Mouse (Mus musculus) lung, postnatal 4 days (tissue): ENCODE data around the gene Ocrl.

Source experiments
- DNase-seq, 2 experiments: peaks; one replicate each; pipeline ENCODE4 v3.0.0; 2021

Ocrl gene

GRCm38 (mm10) chrX:47912306-47912792, at the start of gene Ocrl:
Gene Ocrl, plus strand, starts transcription at chrX:47912387.
- peak; percentile 79 to 82 for DNase-seq

GRCm38 (mm10) chrX:47880052-47880451, 32.1 kb upstream of the Ocrl start:
- peak; percentile 38 to 61 for DNase-seq

GRCm38 (mm10) chrX:47882813-47883212, 29.4 kb upstream of the Ocrl start:
- no peak for DNase-seq

GRCm38 (mm10) chrX:47887401-47887800, 24.8 kb upstream of the Ocrl start:
- no peak for DNase-seq

GRCm38 (mm10) chrX:47891243-47891906, 20.8 kb upstream of the Ocrl start:
- DNase-seq, result no peak

- peak in 1 of 2 experiments; percentile 20 for DNase-seq
Measured at GRCm38 (mm10) chrX:47891907-47892430, 20.2 kb upstream of the Ocrl start.

- peak in 1 of 2 experiments; percentile 20 for DNase-seq
Measured at GRCm38 (mm10) chrX:47892431-47893024, 19.7 kb upstream of the Ocrl start, which contains the start of gene Smarca1. Gene Smarca1, minus strand, starts transcription at chrX:47892974.

- peak; percentile 22 to 30 for DNase-seq
Measured at GRCm38 (mm10) chrX:47912904-47913542, 836 bp downstream of the Ocrl start.

GRCm38 (mm10) chrX:47913543-47913938, 1.4 kb downstream of the Ocrl start:
- DNase-seq, result no peak

GRCm38 (mm10) chrX:47916831-47917230, 4.6 kb downstream of the Ocrl start:
- DNase-seq, result no peak

GRCm38 (mm10) chrX:47920541-47920940, 8.4 kb downstream of the Ocrl start:
- no peak for DNase-seq

GRCm38 (mm10) chrX:47927981-47928380, 15.8 kb downstream of the Ocrl start:
- no peak for DNase-seq

GRCm38 (mm10) chrX:47930449-47930848, 18.3 kb downstream of the Ocrl start:
- DNase-seq, result peak; percentile 35 to 54

- DNase-seq, result no peak
Measured at GRCm38 (mm10) chrX:47934352-47934751, 22.2 kb downstream of the Ocrl start.

GRCm38 (mm10) chrX:47936885-47937284, 24.7 kb downstream of the Ocrl start:
- DNase-seq, result no peak

- DNase-seq, result peak; percentile 23 to 46
Measured at GRCm38 (mm10) chrX:47937740-47938139, 25.6 kb downstream of the Ocrl start.

GRCm38 (mm10) chrX:47949729-47950128, 37.5 kb downstream of the Ocrl start:
- DNase-seq, result no peak

- DNase-seq, result no peak
Measured at GRCm38 (mm10) chrX:47962579-47962978, 50.4 kb downstream of the Ocrl start.

- no peak for DNase-seq
Measured at GRCm38 (mm10) chrX:47970371-47970770, 58.2 kb downstream of the Ocrl start.

- no peak for DNase-seq
Measured at GRCm38 (mm10) chrX:47970864-47971263, 58.7 kb downstream of the Ocrl start.

- no peak for DNase-seq
Measured at GRCm38 (mm10) chrX:47971366-47972128, 59.4 kb downstream of the Ocrl start.

GRCm38 (mm10) chrX:47976551-47976950, 64.4 kb downstream of the Ocrl start:
- peak in 1 of 2 experiments; percentile 16 for DNase-seq

- DNase-seq, result no peak
Measured at GRCm38 (mm10) chrX:47977078-47977477, 64.9 kb downstream of the Ocrl start.
